Mouse (Mus musculus): ENCODE measurements at regions not wholly inside any gene's neighbourhood (a gene's known extent, or its start where the extent isn't known, plus 50 kb on each side); places are given as distances from the start of the nearest gene placed in this dataset.

DNA sequence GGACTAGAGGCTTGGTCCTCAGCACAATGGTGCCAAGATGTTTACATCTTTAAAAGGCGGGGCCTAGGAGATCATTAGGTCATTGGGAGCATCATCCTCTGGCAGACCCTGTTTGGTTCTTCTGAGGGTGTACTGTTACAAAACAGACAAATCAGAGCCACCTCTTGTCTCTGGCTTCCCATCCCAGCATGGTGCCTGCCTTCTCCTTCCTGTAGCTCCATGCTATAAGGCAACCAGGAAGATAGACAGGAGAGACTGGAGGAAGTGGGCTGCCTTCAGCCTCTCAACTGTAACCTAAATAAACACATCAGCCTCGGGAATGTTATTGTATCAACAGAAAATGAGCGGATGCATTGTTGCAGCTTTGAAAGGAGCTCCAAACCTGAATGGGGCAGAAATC, 529.8 kb upstream of the Gm765 start:
- Histone ChIP-seq H3K4me3 (ENCODE audit: low read length) (no peak overlapping the region), H3K9ac (ENCODE audit: low read depth, low read length) (no peak overlapping the region), H3K4me1 (ENCODE audit: control insufficient read depth, insufficient read depth, low read length) (no peaks in the 10 kb centered on the region), H3K36me3 (ENCODE audit: control insufficient read depth, insufficient read depth, low read length) (no peaks in the 10 kb centered on the region), H3K4me2 (replicated peaks; ENCODE audit: low read depth, low read length) (no peak overlapping the region), H3K27ac (ENCODE audit: low read depth, low read length) (no peak overlapping the region), H3K9me3 (ENCODE audit: control insufficient read depth, low read length) (no peaks in the 10 kb centered on the region), H3K27me3 (ENCODE audit: control insufficient read depth, insufficient read depth, low read length) (no peaks in the 10 kb centered on the region)
- ATAC-seq (ENCODE audit: low FRiP score, low TSS enrichment) = no peak
- 47% methylated on average over 3 of the region's 3 CpGs for WGBS

DNA sequence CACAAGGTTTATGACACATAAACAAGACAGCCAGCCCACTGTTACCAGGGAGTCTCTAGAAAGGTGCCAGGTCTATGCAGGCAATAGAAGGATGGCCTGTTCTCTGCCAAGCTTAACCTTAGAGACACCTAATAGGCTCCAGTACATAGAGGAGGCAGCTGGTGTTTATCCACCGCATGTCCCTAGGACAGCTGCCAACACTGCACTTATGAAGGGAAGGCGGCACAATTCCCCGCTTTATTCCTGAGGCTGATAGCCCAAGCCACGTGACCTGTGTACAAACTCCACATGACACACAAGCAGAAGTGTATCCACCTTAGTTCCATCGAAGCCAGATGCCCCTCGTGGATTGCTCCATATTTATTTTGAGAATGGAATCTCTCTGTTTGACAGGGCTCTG, 527.2 kb upstream of the Gm765 start:
- Histone ChIP-seq H3K4me1 (ENCODE audit: control insufficient read depth, insufficient read depth, low read length) (no peaks in the 10 kb centered on the region), H3K9me3 (ENCODE audit: control insufficient read depth, low read length) (no peaks in the 10 kb centered on the region), H3K9ac (ENCODE audit: low read depth, low read length) (no peak overlapping the region), H3K4me2 (replicated peaks; ENCODE audit: low read depth, low read length) (no peak overlapping the region), H3K4me3 (ENCODE audit: low read length) (no peak overlapping the region), H3K27ac (ENCODE audit: low read depth, low read length) (no peak overlapping the region), H3K36me3 (ENCODE audit: control insufficient read depth, insufficient read depth, low read length) (no peaks in the 10 kb centered on the region), H3K27me3 (ENCODE audit: control insufficient read depth, insufficient read depth, low read length) (no peaks in the 10 kb centered on the region)
- ATAC-seq (ENCODE audit: low FRiP score, low TSS enrichment) = no peak
- 92% methylated on average over 6 of the region's 6 CpGs for WGBS

DNA sequence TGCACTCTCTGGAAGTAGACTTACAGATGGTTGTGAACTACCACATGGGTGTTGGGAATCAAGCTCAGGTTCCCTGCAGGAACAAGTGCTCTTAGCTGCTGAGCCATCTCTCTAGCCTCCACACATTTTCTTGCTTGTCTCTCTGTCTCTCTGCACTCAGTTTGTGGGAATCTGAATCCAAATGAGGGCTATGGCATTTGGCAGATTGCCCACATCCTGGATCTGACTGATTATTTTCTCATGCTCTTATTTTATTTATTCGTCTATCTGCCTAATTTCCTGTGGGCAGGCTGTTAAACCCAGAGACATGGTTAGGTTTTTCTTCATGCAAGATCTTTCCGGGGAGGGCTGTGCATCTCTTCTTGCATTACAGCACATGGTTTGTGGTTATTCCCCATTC, 521.8 kb upstream of the Gm765 start:
- ATAC-seq (ENCODE audit: low FRiP score, low TSS enrichment) = no peak
- H3K4me2 ChIP-seq (replicated peaks; ENCODE audit: low read depth, low read length) = no peak overlapping the region
- no peaks in the 10 kb centered on the region for H3K4me1 ChIP-seq (ENCODE audit: control insufficient read depth, insufficient read depth, low read length)
- no peaks in the 10 kb centered on the region for H3K27me3 ChIP-seq (ENCODE audit: control insufficient read depth, insufficient read depth, low read length)
- 67% methylated on average over 2 of the region's 2 CpGs for WGBS
- no peaks in the 10 kb centered on the region for H3K36me3 ChIP-seq (ENCODE audit: control insufficient read depth, insufficient read depth, low read length)
- H3K27ac ChIP-seq (ENCODE audit: low read depth, low read length) = no peak overlapping the region
- no peak overlapping the region for H3K4me3 ChIP-seq (ENCODE audit: low read length)
- no peak overlapping the region for H3K9ac ChIP-seq (ENCODE audit: low read depth, low read length)
- H3K9me3 ChIP-seq (ENCODE audit: control insufficient read depth, low read length) = no peaks in the 10 kb centered on the region

DNA sequence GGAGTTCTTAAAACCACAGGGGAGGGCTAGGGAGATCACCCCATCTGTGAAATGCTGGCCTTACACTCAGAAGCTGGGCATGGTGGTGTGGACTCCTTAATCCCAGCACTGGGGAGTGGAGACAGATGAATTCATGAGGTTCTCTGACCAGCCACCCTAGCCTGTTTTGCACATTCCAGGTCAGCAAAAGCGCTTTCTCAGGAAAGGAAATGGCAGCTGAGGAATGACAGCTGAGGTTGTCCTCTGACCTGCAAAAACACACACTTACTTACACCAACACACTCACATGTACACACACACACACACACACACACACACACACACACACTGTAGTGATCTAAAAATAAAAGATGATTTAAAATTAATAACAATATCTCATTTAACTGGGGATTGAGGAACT, 513.4 kb upstream of the Gm765 start:
- Histone ChIP-seq H3K27me3 (ENCODE audit: control insufficient read depth, insufficient read depth, low read length) (no peaks in the 10 kb centered on the region), H3K36me3 (ENCODE audit: control insufficient read depth, insufficient read depth, low read length) (no peaks in the 10 kb centered on the region), H3K9me3 (ENCODE audit: control insufficient read depth, low read length) (no peaks in the 10 kb centered on the region), H3K4me1 (ENCODE audit: control insufficient read depth, insufficient read depth, low read length) (no peaks in the 10 kb centered on the region), H3K9ac (ENCODE audit: low read depth, low read length) (no peak overlapping the region), H3K27ac (ENCODE audit: low read depth, low read length) (no peak overlapping the region), H3K4me3 (ENCODE audit: low read length) (no peak overlapping the region), H3K4me2 (replicated peaks; ENCODE audit: low read depth, low read length) (no peak overlapping the region)
- ATAC-seq (ENCODE audit: low FRiP score, low TSS enrichment) = no peak
- WGBS = 62% methylated on average over 1 of the region's 1 CpGs

DNA sequence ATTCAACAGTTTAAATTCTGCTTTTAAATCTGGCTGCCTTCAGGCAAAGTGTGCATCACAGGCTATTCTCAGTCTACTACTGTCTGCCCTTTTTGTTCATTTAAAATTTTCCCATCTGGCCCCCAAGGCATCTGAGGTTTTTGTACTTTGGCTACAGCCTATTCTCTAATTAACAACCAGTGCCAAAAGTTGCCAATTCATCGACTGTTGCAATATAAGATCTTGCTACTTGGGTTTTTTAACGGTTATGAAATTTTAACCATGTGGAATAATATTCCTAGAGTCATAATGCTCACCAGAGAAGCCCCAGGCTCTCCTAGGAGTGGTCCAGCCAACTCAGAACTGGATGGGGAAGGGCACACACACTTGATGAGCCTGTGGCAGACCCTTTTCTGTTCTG, 508.4 kb upstream of the Gm765 start:
- Histone ChIP-seq H3K4me1 (ENCODE audit: control insufficient read depth, insufficient read depth, low read length) (no peaks in the 10 kb centered on the region), H3K27ac (ENCODE audit: low read depth, low read length) (no peak overlapping the region), H3K27me3 (ENCODE audit: control insufficient read depth, insufficient read depth, low read length) (no peaks in the 10 kb centered on the region), H3K36me3 (ENCODE audit: control insufficient read depth, insufficient read depth, low read length) (no peaks in the 10 kb centered on the region), H3K4me2 (replicated peaks; ENCODE audit: low read depth, low read length) (no peak overlapping the region), H3K9ac (ENCODE audit: low read depth, low read length) (no peak overlapping the region), H3K4me3 (ENCODE audit: low read length) (no peak overlapping the region), H3K9me3 (ENCODE audit: control insufficient read depth, low read length) (no peaks in the 10 kb centered on the region)
- ATAC-seq (ENCODE audit: low FRiP score, low TSS enrichment) = no peak
- 86% methylated on average over 2 of the region's 2 CpGs for WGBS

DNA sequence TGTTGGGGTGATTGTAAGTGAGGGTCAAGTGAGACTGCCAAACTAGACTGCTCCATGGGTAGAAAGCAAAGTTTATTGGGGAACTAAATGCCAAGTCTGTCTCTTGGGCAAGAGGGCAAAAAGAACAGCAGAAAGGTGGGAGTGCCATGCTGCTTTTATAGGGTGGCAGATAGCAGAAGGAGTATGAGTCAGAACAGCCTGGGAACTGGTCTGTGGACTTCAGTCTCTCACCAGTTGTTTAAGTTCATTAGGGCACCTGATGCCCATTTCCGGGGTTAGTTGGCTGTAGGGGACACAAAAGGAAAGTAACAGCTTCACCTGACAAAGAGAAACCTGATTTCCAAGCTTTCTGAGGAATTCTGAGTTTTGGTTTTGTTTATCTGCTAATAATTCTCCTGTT, 506.3 kb upstream of the Gm765 start:
- Histone ChIP-seq H3K27ac (ENCODE audit: low read depth, low read length) (no peak overlapping the region), H3K9me3 (ENCODE audit: control insufficient read depth, low read length) (no peaks in the 10 kb centered on the region), H3K4me1 (ENCODE audit: control insufficient read depth, insufficient read depth, low read length) (no peaks in the 10 kb centered on the region), H3K36me3 (ENCODE audit: control insufficient read depth, insufficient read depth, low read length) (no peaks in the 10 kb centered on the region), H3K4me3 (ENCODE audit: low read length) (no peak overlapping the region), H3K4me2 (replicated peaks; ENCODE audit: low read depth, low read length) (no peak overlapping the region), H3K27me3 (ENCODE audit: control insufficient read depth, insufficient read depth, low read length) (no peaks in the 10 kb centered on the region), H3K9ac (ENCODE audit: low read depth, low read length) (no peak overlapping the region)
- ATAC-seq (ENCODE audit: low FRiP score, low TSS enrichment) = no peak
- WGBS = 80% methylated on average over 1 of the region's 1 CpGs

DNA sequence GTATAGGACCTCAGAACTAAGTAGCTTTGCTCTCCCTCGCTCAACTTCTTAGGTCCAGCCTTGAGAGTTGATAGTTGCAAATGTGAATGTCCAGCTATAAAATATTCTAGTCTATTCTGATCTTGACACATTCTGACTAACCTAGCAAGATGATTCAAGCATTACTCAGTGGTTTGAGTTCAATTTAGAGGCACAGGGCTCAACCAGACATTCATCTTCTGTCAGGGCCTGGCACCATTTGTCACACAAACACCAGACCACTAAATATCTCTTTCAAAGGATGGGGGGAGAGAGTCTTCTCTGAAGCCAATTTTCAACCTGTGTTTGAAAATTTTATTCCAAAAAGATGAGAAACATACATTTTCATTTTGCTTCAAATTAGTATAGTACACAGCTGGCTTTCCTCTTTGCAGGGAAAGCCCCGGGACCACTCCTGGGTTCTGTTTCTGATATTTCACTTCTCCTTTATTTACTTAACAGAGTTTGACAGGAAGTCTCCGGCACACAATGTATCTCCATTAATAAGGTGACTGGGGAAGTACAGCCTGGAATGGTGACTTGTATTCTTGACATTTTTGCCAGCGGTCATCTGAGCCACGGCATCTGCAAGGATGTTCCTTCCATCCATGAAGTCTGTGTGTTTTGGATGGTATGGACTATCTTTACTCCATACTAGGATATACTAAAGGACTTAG, 503.6 kb upstream of the Gm765 start:
- Histone ChIP-seq H3K4me3 (ENCODE audit: low read length) (no peak overlapping the region), H3K27ac (ENCODE audit: low read depth, low read length) (no peak overlapping the region), H3K4me2 (replicated peaks; ENCODE audit: low read depth, low read length) (no peak overlapping the region), H3K9me3 (ENCODE audit: control insufficient read depth, low read length) (no peaks in the 10 kb centered on the region), H3K27me3 (ENCODE audit: control insufficient read depth, insufficient read depth, low read length) (no peaks in the 10 kb centered on the region), H3K4me1 (ENCODE audit: control insufficient read depth, insufficient read depth, low read length) (0 out of 2 replicates have a peak, but pooled peaks cover 4% of the 10 kb centered on the region), H3K36me3 (ENCODE audit: control insufficient read depth, insufficient read depth, low read length) (no peaks in the 10 kb centered on the region), H3K9ac (ENCODE audit: low read depth, low read length) (no peak overlapping the region)
- no peak for ATAC-seq (ENCODE audit: low FRiP score, low TSS enrichment)
- 47% methylated on average over 5 of the region's 5 CpGs for WGBS

DNA sequence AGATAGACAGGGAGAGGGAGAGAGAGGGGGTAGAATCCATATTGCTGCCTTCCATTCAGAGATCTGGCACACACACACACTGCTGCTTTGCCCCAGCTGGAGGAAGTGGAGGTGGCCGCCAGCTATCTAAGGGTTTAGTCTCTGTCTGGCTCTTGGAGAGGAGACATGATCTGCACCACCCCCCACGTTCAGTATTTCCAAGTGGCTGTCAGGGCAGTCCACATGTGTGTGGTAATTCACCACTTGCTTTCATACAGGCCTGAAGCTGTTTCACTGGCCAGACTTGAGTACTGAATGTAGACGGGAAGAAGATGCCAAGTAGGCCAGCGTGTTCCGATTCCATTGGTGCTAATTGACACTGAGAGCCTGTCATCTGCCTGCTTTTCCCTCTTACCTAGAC, 501.0 kb upstream of the Gm765 start:
- Histone ChIP-seq H3K4me1 (ENCODE audit: control insufficient read depth, insufficient read depth, low read length) (0 out of 2 replicates have a peak, but pooled peaks cover 4% of the 10 kb centered on the region), H3K4me3 (ENCODE audit: low read length) (no peak overlapping the region), H3K36me3 (ENCODE audit: control insufficient read depth, insufficient read depth, low read length) (no peaks in the 10 kb centered on the region), H3K4me2 (replicated peaks; ENCODE audit: low read depth, low read length) (no peak overlapping the region), H3K9me3 (ENCODE audit: control insufficient read depth, low read length) (no peaks in the 10 kb centered on the region), H3K27ac (ENCODE audit: low read depth, low read length) (no peak overlapping the region), H3K9ac (ENCODE audit: low read depth, low read length) (no peak overlapping the region), H3K27me3 (ENCODE audit: control insufficient read depth, insufficient read depth, low read length) (no peaks in the 10 kb centered on the region)
- 84% methylated on average over 5 of the region's 5 CpGs for WGBS
- ATAC-seq (ENCODE audit: low FRiP score, low TSS enrichment) = no peak

DNA sequence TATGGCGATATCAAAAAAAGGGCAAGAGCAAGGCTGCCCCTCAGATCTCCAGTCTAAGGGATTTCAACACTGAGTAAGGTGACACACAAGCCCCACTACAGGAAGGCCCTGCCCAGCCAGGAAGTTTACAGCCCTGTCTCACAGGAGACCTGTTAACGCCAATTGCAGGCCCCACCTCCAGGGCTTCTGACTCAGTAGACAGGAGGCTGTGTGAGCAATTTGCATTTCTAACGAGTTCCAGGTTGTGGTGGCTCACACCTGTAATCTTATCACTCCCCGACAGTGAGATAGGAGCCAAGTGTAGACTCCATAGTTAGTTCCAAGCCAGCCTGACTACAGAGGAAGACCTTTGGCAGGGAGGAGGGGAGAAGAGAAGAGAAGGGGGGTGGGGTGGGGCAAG, 500.4 kb upstream of the Gm765 start:
- WGBS = 43% methylated on average over 4 of the region's 4 CpGs

More for the DNA sequence above, 500.4 kb upstream of the Gm765 start:
- H3K9me3 ChIP-seq (ENCODE audit: control insufficient read depth, low read length) = no peaks in the 10 kb centered on the region
- no peaks in the 10 kb centered on the region for H3K36me3 ChIP-seq (ENCODE audit: control insufficient read depth, insufficient read depth, low read length)
- H3K4me3 ChIP-seq (ENCODE audit: low read length) = no peak overlapping the region
- H3K27ac ChIP-seq (ENCODE audit: low read depth, low read length) = no peak overlapping the region
- H3K4me2 ChIP-seq (replicated peaks; ENCODE audit: low read depth, low read length) = no peak overlapping the region
- H3K4me1 ChIP-seq (ENCODE audit: control insufficient read depth, insufficient read depth, low read length) = 0 out of 2 replicates have a peak, but pooled peaks cover 4% of the 10 kb centered on the region
- no peak overlapping the region for H3K9ac ChIP-seq (ENCODE audit: low read depth, low read length)
- no peak for ATAC-seq (ENCODE audit: low FRiP score, low TSS enrichment)
- H3K27me3 ChIP-seq (ENCODE audit: control insufficient read depth, insufficient read depth, low read length) = no peaks in the 10 kb centered on the region

All from kidney, embryonic 14.5 days (tissue).